Mouse (Mus musculus) cerebellum, postnatal 4 days (tissue): ENCODE results near the gene March1.
"Not testable (repeated sequence)": the region's sequence is repeated elsewhere in the genome, so short reads cannot be mapped to it uniquely, and the experiment has no call there.

ENCODE experiments used
- DNase-seq, 2 experiments: peaks; one replicate each; pipeline ENCODE4 v3.0.0; 2022; ENCODE audit warnings: low spot score in 2 of 2, mixed read lengths in 1 of 2

March1 gene

GRCm38 (mm10) chr8:66270116-66270515, 652.4 kb downstream of the March1 start:
- DNase-seq, result peak in 1 of 2 experiments; percentile 29

- no peak for DNase-seq
Observed at GRCm38 (mm10) chr8:66317824-66318223, 700.1 kb downstream of the March1 start.

- DNase-seq, result peak in 1 of 2 experiments; percentile 3
Observed at GRCm38 (mm10) chr8:66323045-66323807, 705.5 kb downstream of the March1 start.

GRCm38 (mm10) chr8:66326396-66326795, 708.7 kb downstream of the March1 start:
- no peak for DNase-seq

- DNase-seq, result no peak
Observed at GRCm38 (mm10) chr8:66332206-66332605, 714.5 kb downstream of the March1 start.

- no peak for DNase-seq
Observed at GRCm38 (mm10) chr8:66334265-66334664, 716.6 kb downstream of the March1 start.

- no peak for DNase-seq
Observed at GRCm38 (mm10) chr8:66339551-66339950, 721.9 kb downstream of the March1 start.

GRCm38 (mm10) chr8:66342928-66343327, 725.2 kb downstream of the March1 start:
- DNase-seq, result no peak

GRCm38 (mm10) chr8:66362882-66363801, 745.4 kb downstream of the March1 start:
- no peak for DNase-seq

GRCm38 (mm10) chr8:66383694-66384373, 766.1 kb downstream of the March1 start:
- no peak for DNase-seq

- no peak for DNase-seq
Observed at GRCm38 (mm10) chr8:66386008-66386407, 768.3 kb downstream of the March1 start.

GRCm38 (mm10) chr8:66388693-66389092, 771.0 kb downstream of the March1 start:
- DNase-seq, result no peak

GRCm38 (mm10) chr8:66391554-66391953, 773.9 kb downstream of the March1 start:
- no peak for DNase-seq

GRCm38 (mm10) chr8:66392900-66393299, 775.2 kb downstream of the March1 start:
- DNase-seq, result no peak

- DNase-seq, result no peak
Observed at GRCm38 (mm10) chr8:66394148-66394547, 776.4 kb downstream of the March1 start.

GRCm38 (mm10) chr8:66397811-66398210, 780.1 kb downstream of the March1 start:
- no peak for DNase-seq

- DNase-seq, result no peak
Observed at GRCm38 (mm10) chr8:66400050-66400449, 782.4 kb downstream of the March1 start.

- DNase-seq, result no peak
Observed at GRCm38 (mm10) chr8:66404711-66405414, 787.2 kb downstream of the March1 start.

- DNase-seq, result not testable (repeated sequence)
Observed at GRCm38 (mm10) chr8:66405796-66406195, 788.1 kb downstream of the March1 start.

- no peak for DNase-seq
Observed at GRCm38 (mm10) chr8:66406596-66407361, 789.1 kb downstream of the March1 start.
